Mouse (Mus musculus) kidney, embryonic 16.5 days (tissue): ENCODE measurements around the gene Tldc1. TPM values are rescaled to one million over a fixed set of nuclear protein-coding genes. Genes with fewer than 3 reads are reported as not detected.
A peak's percentile ranks its signal among the peaks of the same experiment; 100 is the strongest.

ENCODE experiments used
- ATAC-seq: fragments of 200-750 bp; cut with Nextera tagmentation; 2 replicates; pipeline ENCODE4 v1.8.0; 2017; ENCODE audit warnings: moderate TSS enrichment; ENCODE audit not compliant: low FRiP score, low TSS enrichment
- H3K27ac ChIP-seq: fragments of 300-500 bp; sonication (generic); 2 replicates; pipeline ENCODE4 v1.5.1; 2014; ENCODE audit warnings: low read length
- H3K27me3 ChIP-seq: fragments of 300-500 bp; sonication (generic); 2 replicates; pipeline ENCODE4 v1.6.1; 2014; ENCODE audit warnings: low read length, control low read depth, mixed read lengths; ENCODE audit not compliant: insufficient read depth
- H3K36me3 ChIP-seq: fragments of 300-500 bp; sonication (generic); 2 replicates; pipeline ENCODE4 v1.6.1; 2014; ENCODE audit warnings: low read length, control low read depth, mixed read lengths; ENCODE audit not compliant: insufficient read depth
- H3K4me1 ChIP-seq: fragments of 300-500 bp; sonication (generic); 2 replicates; pipeline ENCODE4 v1.6.1; 2014; ENCODE audit warnings: low read length, control low read depth, mixed read lengths; ENCODE audit not compliant: insufficient read depth
- H3K4me2 ChIP-seq: fragments of 300-500 bp; sonication (generic); replicated peaks from 2 replicates; pipeline ENCODE4 v1.6.1; 2014; ENCODE audit warnings: low read depth, low read length
- H3K4me3 ChIP-seq: fragments of 300-500 bp; sonication (generic); 2 replicates; pipeline ENCODE4 v1.5.1; 2014; ENCODE audit warnings: mild to moderate bottlenecking, low read length
- H3K9ac ChIP-seq: fragments of 300-500 bp; sonication (generic); replicated peaks from 2 replicates; pipeline ENCODE4 v1.6.1; 2014; ENCODE audit warnings: low read length
- H3K9me3 ChIP-seq: fragments of 300-500 bp; sonication (generic); 2 replicates; pipeline ENCODE4 v1.6.1; 2016; ENCODE audit warnings: low read length, control low read depth
- WGBS: fragments of 180-500 bp; shearing (Covaris S2); extraction: QIAGEN DNeasy Blood & Tissue Kit; methylation state at CpG from one replicate; pipeline ENCODE4 v1.1.7; 2014; 5-methylcytosine and 5-hydroxymethylcytosine counted together
- polyA plus RNA-seq: library from polyadenylated mRNA; unstranded; fragments of >200 nt; fragmentation: Nextera tagmentation; extraction: Ambion mirVana; gene quantifications from 2 replicates; pipeline ENCODE4 v1.2.1, GENCODE M21; 2015

The Tldc1 gene
- polyA plus RNA-seq, 1 experiment from 2014 or later: 19.7 TPM

GRCm38 (mm10) chr8:119817446-119817845 is 39.2 kb upstream of the Tldc1 start:
- Histone ChIP-seq H3K36me3 (peaks cover 34% of the 10 kb centered on the region), H3K4me2 (no peak overlapping the region), H3K27me3 (no peaks in the 10 kb centered on the region), H3K9me3 (0 out of 2 replicates have a peak, but pooled peaks cover 3% of the 10 kb centered on the region), H3K4me3 (no peak overlapping the region), H3K27ac (no peak overlapping the region), H3K4me1 (peaks cover 27% of the 10 kb centered on the region), H3K9ac (no peak overlapping the region; the same call in 1 of the 2 replicates)
- no peak for ATAC-seq
- WGBS: 46% methylated on average over 12 of the region's 12 CpGs

GRCm38 (mm10) chr8:119816219-119816618 is 38.0 kb upstream of the Tldc1 start:
- H3K4me3 ChIP-seq: no peak overlapping the region
- no peak for ATAC-seq
- no peak overlapping the region for H3K27ac ChIP-seq
- WGBS: 82% methylated on average over 6 of the region's 6 CpGs
- peaks cover 24% of the 10 kb centered on the region for H3K36me3 ChIP-seq
- H3K4me1 ChIP-seq: peaks cover 37% of the 10 kb centered on the region
- H3K9ac ChIP-seq: no peak overlapping the region
- 0 out of 2 replicates have a peak, but pooled peaks cover 3% of the 10 kb centered on the region for H3K9me3 ChIP-seq
- no peak overlapping the region for H3K4me2 ChIP-seq
- H3K27me3 ChIP-seq: no peaks in the 10 kb centered on the region

GRCm38 (mm10) chr8:119812650-119813431 is 34.6 kb upstream of the Tldc1 start:
- WGBS: 45% methylated on average over 12 of the region's 12 CpGs
- Histone ChIP-seq H3K4me3 (no peak overlapping the region), H3K4me1 (peaks cover 37% of the 10 kb centered on the region), H3K27me3 (no peaks in the 10 kb centered on the region), H3K27ac (peak overlapping the region; percentile 93), H3K4me2 (peak overlapping the region; percentile 20), H3K36me3 (peaks cover 20% of the 10 kb centered on the region), H3K9ac (peak overlapping the region; percentile 32), H3K9me3 (no peaks in the 10 kb centered on the region)
- peak; percentile 30; the same call in 1 of the 2 replicates for ATAC-seq

- Histone ChIP-seq H3K4me1 (peaks cover 33% of the 10 kb centered on the region), H3K9me3 (no peaks in the 10 kb centered on the region), H3K27me3 (no peaks in the 10 kb centered on the region), H3K9ac (no peak overlapping the region; the same call in 1 of the 2 replicates), H3K36me3 (peaks cover 20% of the 10 kb centered on the region), H3K4me2 (no peak overlapping the region), H3K4me3 (no peak overlapping the region), H3K27ac (peak overlapping the region; percentile 93; the same call in 1 of the 2 replicates)
- WGBS: 47% methylated on average over 6 of the region's 6 CpGs
- ATAC-seq: no peak
Observed at GRCm38 (mm10) chr8:119811925-119812324, 33.7 kb upstream of the Tldc1 start.

GRCm38 (mm10) chr8:119810953-119811499 is 32.8 kb upstream of the Tldc1 start:
- 87% methylated on average over 14 of the region's 14 CpGs for WGBS
- no peak for ATAC-seq
- H3K36me3 ChIP-seq: peaks cover 20% of the 10 kb centered on the region
- H3K4me3 ChIP-seq: no peak overlapping the region
- no peak overlapping the region for H3K4me2 ChIP-seq
- H3K9ac ChIP-seq: no peak overlapping the region
- no peaks in the 10 kb centered on the region for H3K27me3 ChIP-seq
- H3K27ac ChIP-seq: no peak overlapping the region
- H3K4me1 ChIP-seq: peaks cover 35% of the 10 kb centered on the region
- no peaks in the 10 kb centered on the region for H3K9me3 ChIP-seq

- H3K36me3 ChIP-seq: peaks cover 16% of the 10 kb centered on the region
Observed at GRCm38 (mm10) chr8:119810127-119810868, 32.1 kb upstream of the Tldc1 start.

GRCm38 (mm10) chr8:119809620-119810019 is 31.4 kb upstream of the Tldc1 start:
- no peak for ATAC-seq
- H3K36me3 ChIP-seq: peaks cover 11% of the 10 kb centered on the region
- no peak overlapping the region for H3K4me3 ChIP-seq
- H3K27ac ChIP-seq: no peak overlapping the region
- peaks cover 34% of the 10 kb centered on the region for H3K4me1 ChIP-seq
- H3K27me3 ChIP-seq: no peaks in the 10 kb centered on the region
- no peak overlapping the region for H3K4me2 ChIP-seq
- WGBS: 93% methylated on average over 9 of the region's 9 CpGs
- no peaks in the 10 kb centered on the region for H3K9me3 ChIP-seq
- no peak overlapping the region for H3K9ac ChIP-seq

More at GRCm38 (mm10) chr8:119810127-119810868, 32.1 kb upstream of the Tldc1 start:
- H3K9me3 ChIP-seq: no peaks in the 10 kb centered on the region
- no peak overlapping the region for H3K4me3 ChIP-seq
- no peak overlapping the region for H3K9ac ChIP-seq
- H3K4me1 ChIP-seq: peaks cover 35% of the 10 kb centered on the region
- no peak overlapping the region for H3K4me2 ChIP-seq
- no peak for ATAC-seq
- H3K27me3 ChIP-seq: no peaks in the 10 kb centered on the region
- no peak overlapping the region for H3K27ac ChIP-seq
- 81% methylated on average over 23 of the region's 23 CpGs for WGBS

- Histone ChIP-seq H3K4me2 (no peak overlapping the region), H3K27ac (no peak overlapping the region), H3K27me3 (no peaks in the 10 kb centered on the region), H3K4me3 (no peak overlapping the region), H3K36me3 (peaks cover 11% of the 10 kb centered on the region), H3K4me1 (peaks cover 15% of the 10 kb centered on the region), H3K9ac (no peak overlapping the region), H3K9me3 (no peaks in the 10 kb centered on the region)
- 91% methylated on average over 4 of the region's 4 CpGs for WGBS
- ATAC-seq: no peak
Observed at GRCm38 (mm10) chr8:119807687-119808086, 29.5 kb upstream of the Tldc1 start.

- no peak for ATAC-seq
- Histone ChIP-seq H3K9me3 (no peaks in the 10 kb centered on the region), H3K27ac (no peak overlapping the region), H3K9ac (0 out of 2 replicates have a peak overlapping the region, but pooled peaks have one; percentile 26), H3K27me3 (no peaks in the 10 kb centered on the region), H3K4me3 (no peak overlapping the region), H3K36me3 (peaks cover 11% of the 10 kb centered on the region), H3K4me1 (peaks cover 5% of the 10 kb centered on the region), H3K4me2 (no peak overlapping the region)
- 74% methylated on average over 13 of the region's 14 CpGs for WGBS
Observed at GRCm38 (mm10) chr8:119806422-119807263, 28.4 kb upstream of the Tldc1 start.
